Comparison of ENCODE assay signal across 12 mouse cellular contexts in genomic region chr11:120578024-120578693, GRCm38 (mm10). TPM values are rescaled to one million over a fixed set of nuclear protein-coding genes. Genes with fewer than 3 reads are reported as not detected.
DNase-seq lines count a peak whose midpoint lies in the region; ATAC-seq and TF ChIP-seq lines count a peak whose summit lies in the region.
"Had no signal": no experiment of that assay in that cellular context is flagged by ENCODE, and none has a peak within 500 bp of the region (broad histone marks: within the 10 kb centered on the region; RNA-seq: fewer than 3 reads in every experiment).

No protein-coding gene starts in this region.

- peak overlapping the region; percentile 28; the same call in 1 of the 2 replicates for H3K9ac ChIP-seq in hindbrain, embryonic 11.5 days (ENCODE audit: low read depth, low read length)
- H3K9ac ChIP-seq in hindbrain, embryonic 16.5 days (ENCODE audit: low read depth, low read length), result no peak overlapping the region; the same call in 1 of the 2 replicates
- peak overlapping the region; percentile 59 for H3K9ac ChIP-seq in liver, postnatal 0 days (replicated peaks)
- no peak overlapping the region for H3K9ac ChIP-seq in forebrain, embryonic 15.5 days (replicated peaks)

- peaks cover 19% of the 10 kb centered on the region for H3K36me3 ChIP-seq in hindbrain, embryonic 11.5 days (ENCODE audit: control insufficient read depth, insufficient read depth, low read length)
- H3K36me3 ChIP-seq in hindbrain, embryonic 16.5 days (ENCODE audit: control insufficient read depth, insufficient read depth, low read length), result peaks cover 26% of the 10 kb centered on the region
- peaks cover 24% of the 10 kb centered on the region for H3K36me3 ChIP-seq in liver, postnatal 0 days (replicated peaks; ENCODE audit: insufficient read depth, low read length)
- H3K36me3 ChIP-seq in forebrain, embryonic 15.5 days, result peaks cover 25% of the 10 kb centered on the region

- H3K9me3 ChIP-seq in hindbrain, embryonic 11.5 days (ENCODE audit: control insufficient read depth, low read length), result no peaks in the 10 kb centered on the region
- no peaks in the 10 kb centered on the region for H3K9me3 ChIP-seq in hindbrain, embryonic 16.5 days (ENCODE audit: control insufficient read depth, low read length)
- H3K9me3 ChIP-seq in liver, postnatal 0 days (ENCODE audit: low read length), result no peaks in the 10 kb centered on the region
- H3K9me3 ChIP-seq in forebrain, embryonic 15.5 days, result no peaks in the 10 kb centered on the region

- no peak for ATAC-seq in hindbrain, embryonic 11.5 days (ENCODE audit: low FRiP score)
- ATAC-seq in hindbrain, embryonic 16.5 days, result no peak
- no peak for ATAC-seq in liver, postnatal 0 days
- no peak for ATAC-seq in forebrain, embryonic 15.5 days (replicated peaks)
- ATAC-seq: forebrain, embryonic 16.5 days had no signal

- 85% methylated on average over 10 of the region's 10 CpGs for WGBS in hindbrain, embryonic 11.5 days
- WGBS in hindbrain, embryonic 16.5 days, result 86% methylated on average over 10 of the region's 10 CpGs
- WGBS in liver, postnatal 0 days (ENCODE audit: insufficient replicate concordance), result 75% methylated on average over 10 of the region's 10 CpGs
- 93% methylated on average over 10 of the region's 10 CpGs for WGBS in forebrain, embryonic 15.5 days

- no peak for TF ChIP-seq CTCF in liver, postnatal 0 days (IDR thresholded peaks at IDR 0.05; ENCODE audit: low read depth)

- no peak overlapping the region for H3K4me3 ChIP-seq in hindbrain, embryonic 11.5 days (ENCODE audit: low read depth, low read length)
- H3K4me3 ChIP-seq in hindbrain, embryonic 16.5 days (ENCODE audit: low read length), result no peak overlapping the region
- H3K4me3 ChIP-seq in liver, postnatal 0 days (ENCODE audit: low read depth, low read length), result peak overlapping the region; percentile 6; the same call in 1 of the 2 replicates
- H3K4me3 ChIP-seq in forebrain, embryonic 15.5 days, result no peak overlapping the region

- no peak for TF ChIP-seq EP300 in liver, postnatal 0 days (IDR thresholded peaks at IDR 0.05; ENCODE audit: low read depth)

- H3K4me2 ChIP-seq in hindbrain, embryonic 11.5 days (replicated peaks; ENCODE audit: low read depth, low read length), result no peak overlapping the region
- no peak overlapping the region for H3K4me2 ChIP-seq in hindbrain, embryonic 16.5 days (ENCODE audit: low read length)
- peak overlapping the region; percentile 66 for H3K4me2 ChIP-seq in liver, postnatal 0 days (ENCODE audit: low read depth, low read length)
- H3K4me2 ChIP-seq in forebrain, embryonic 15.5 days (replicated peaks), result no peak overlapping the region

- H3K27ac ChIP-seq in hindbrain, embryonic 11.5 days (ENCODE audit: low read depth, low read length), result no peak overlapping the region
- no peak overlapping the region for H3K27ac ChIP-seq in hindbrain, embryonic 16.5 days (ENCODE audit: low read depth, low read length)
- peak overlapping the region; percentile 97 for H3K27ac ChIP-seq in liver, postnatal 0 days (ENCODE audit: low read depth)
- no peak overlapping the region for H3K27ac ChIP-seq in forebrain, embryonic 15.5 days (replicated peaks)

- H3K4me1 ChIP-seq in hindbrain, embryonic 11.5 days (replicated peaks; ENCODE audit: control insufficient read depth, insufficient read depth, low read length), result peaks cover 12% of the 10 kb centered on the region
- peaks cover 29% of the 10 kb centered on the region for H3K4me1 ChIP-seq in hindbrain, embryonic 16.5 days (ENCODE audit: control insufficient read depth, insufficient read depth, low read depth, low read length)
- peaks cover 48% of the 10 kb centered on the region for H3K4me1 ChIP-seq in liver, postnatal 0 days (ENCODE audit: insufficient read depth)
- peaks cover 42% of the 10 kb centered on the region for H3K4me1 ChIP-seq in forebrain, embryonic 15.5 days

- DNase-seq in adrenal gland, adult 8-10 months, result peak; percentile 21
- DNase-seq in adrenal gland, adult 18-20 months (ENCODE audit: low spot score in 2 of 2), result no peak
- DNase-seq in hindbrain, embryonic 11.5 days (ENCODE audit: low spot score), result no peak
- DNase-seq in kidney, adult 8-10 months, result peak; percentile 60
- DNase-seq in liver, postnatal 0 days, result no peak
- DNase-seq in embryo, embryonic 11 days, result no peak
- DNase-seq: heart, postnatal 36 days had no signal

- H3K27me3 ChIP-seq in hindbrain, embryonic 11.5 days (ENCODE audit: control insufficient read depth, insufficient read depth, low read length), result no peaks in the 10 kb centered on the region
- no peaks in the 10 kb centered on the region for H3K27me3 ChIP-seq in hindbrain, embryonic 16.5 days (replicated peaks; ENCODE audit: control insufficient read depth, insufficient read depth, low read length)
- no peaks in the 10 kb centered on the region for H3K27me3 ChIP-seq in liver, postnatal 0 days (ENCODE audit: insufficient read depth, low read length)
- H3K27me3 ChIP-seq in forebrain, embryonic 15.5 days, result no peaks in the 10 kb centered on the region

RNA-seq across cellular contexts. Expression of gene Arhgdia, which starts 3.3 kb away (rescaled TPM):
- 100 to 1,000 TPM; 356 to 389 (median 365) TPM for total RNA-seq in adrenal gland, adult 8-10 months (2022)
- 100 to 1,000 TPM; 326 to 340 TPM for total RNA-seq in adrenal gland, adult 18-20 months (2021)
- polyA plus RNA-seq in hindbrain, embryonic 11.5 days (2014; fragmentation: Nextera tagmentation; extraction: Ambion mirVana), result 576 and 591 TPM in 2 replicates
- polyA plus RNA-seq in hindbrain, embryonic 16.5 days (2015; fragmentation: Nextera tagmentation; extraction: Ambion mirVana), result 501 and 544 TPM in 2 replicates
- polyA plus RNA-seq in liver, postnatal 0 days (2015; fragmentation: Nextera tagmentation; extraction: Ambion mirVana), result 148 and 156 TPM in 2 replicates
- polyA plus RNA-seq in forebrain, embryonic 15.5 days (2015; fragmentation: Nextera tagmentation; extraction: Ambion mirVana), result 464 TPM in 2 replicates

RNA-seq across cellular contexts. Expression of gene P4hb, which starts 5.1 kb away (rescaled TPM):
- 100 to 1,000 TPM; 439 to 580 (median 550) TPM for total RNA-seq in adrenal gland, adult 8-10 months (2022)
- total RNA-seq in adrenal gland, adult 18-20 months (2021), result 100 to 1,000 TPM; 440 to 468 TPM
- 504 and 527 TPM in 2 replicates for polyA plus RNA-seq in hindbrain, embryonic 11.5 days (2014; fragmentation: Nextera tagmentation; extraction: Ambion mirVana)
- 252 and 298 TPM in 2 replicates for polyA plus RNA-seq in hindbrain, embryonic 16.5 days (2015; fragmentation: Nextera tagmentation; extraction: Ambion mirVana)
- 683 and 697 TPM in 2 replicates for polyA plus RNA-seq in liver, postnatal 0 days (2015; fragmentation: Nextera tagmentation; extraction: Ambion mirVana)
- polyA plus RNA-seq in forebrain, embryonic 15.5 days (2015; fragmentation: Nextera tagmentation; extraction: Ambion mirVana), result 234 and 239 TPM in 2 replicates

RNA-seq across cellular contexts. Expression of gene Alyref, which starts 20.0 kb away (rescaled TPM):
- 100 to 1,000 TPM in 1 of 4 experiments, 10 to 100 TPM in 3; 52.1 to 102 (median 72.7) TPM for total RNA-seq in adrenal gland, adult 8-10 months (2022)
- total RNA-seq in adrenal gland, adult 18-20 months (2021), result 10 to 100 TPM; 80.7 to 92.4 TPM
- 686 and 764 TPM in 2 replicates for polyA plus RNA-seq in hindbrain, embryonic 11.5 days (2014; fragmentation: Nextera tagmentation; extraction: Ambion mirVana)
- polyA plus RNA-seq in hindbrain, embryonic 16.5 days (2015; fragmentation: Nextera tagmentation; extraction: Ambion mirVana), result 55.8 and 202 TPM in 2 replicates
- polyA plus RNA-seq in liver, postnatal 0 days (2015; fragmentation: Nextera tagmentation; extraction: Ambion mirVana), result 162 and 168 TPM in 2 replicates
- 372 and 388 TPM in 2 replicates for polyA plus RNA-seq in forebrain, embryonic 15.5 days (2015; fragmentation: Nextera tagmentation; extraction: Ambion mirVana)

RNA-seq across cellular contexts. Expression of gene Anapc11, which starts 20.1 kb away (rescaled TPM):
- total RNA-seq in adrenal gland, adult 8-10 months (2022), result 100 to 1,000 TPM in 2 of 4 experiments, 10 to 100 TPM in 2; 90.3 to 112 (median 98.6) TPM
- total RNA-seq in adrenal gland, adult 18-20 months (2021), result 10 to 100 TPM; 75.5 to 95.4 TPM
- polyA plus RNA-seq in hindbrain, embryonic 11.5 days (2014; fragmentation: Nextera tagmentation; extraction: Ambion mirVana), result 195 TPM in 2 replicates
- polyA plus RNA-seq in hindbrain, embryonic 16.5 days (2015; fragmentation: Nextera tagmentation; extraction: Ambion mirVana), result 194 and 203 TPM in 2 replicates
- polyA plus RNA-seq in liver, postnatal 0 days (2015; fragmentation: Nextera tagmentation; extraction: Ambion mirVana), result 46.1 and 47.5 TPM in 2 replicates
- polyA plus RNA-seq in forebrain, embryonic 15.5 days (2015; fragmentation: Nextera tagmentation; extraction: Ambion mirVana), result 199 and 205 TPM in 2 replicates

RNA-seq across cellular contexts. Expression of gene Ppp1r27, which starts 27.2 kb away (rescaled TPM):
- 1 to 10 TPM in 3 of 4 experiments, under 1 TPM in 1; 0.78 to 2.8 (median 1.2) TPM for total RNA-seq in adrenal gland, adult 8-10 months (2022)
- 1 to 10 TPM in 1 of 2 experiments, under 1 TPM in 1; 0.42 to 1.1 TPM for total RNA-seq in adrenal gland, adult 18-20 months (2021)
- not detected in 2 replicates for polyA plus RNA-seq in hindbrain, embryonic 11.5 days (2014; fragmentation: Nextera tagmentation; extraction: Ambion mirVana)
- 0.64 TPM in 1 of 2 replicates, not detected in the other for polyA plus RNA-seq in hindbrain, embryonic 16.5 days (2015; fragmentation: Nextera tagmentation; extraction: Ambion mirVana)
- polyA plus RNA-seq in liver, postnatal 0 days (2015; fragmentation: Nextera tagmentation; extraction: Ambion mirVana), result 0.19 and 1.5 TPM in 2 replicates
- 0.23 TPM in 1 of 2 replicates, not detected in the other for polyA plus RNA-seq in forebrain, embryonic 15.5 days (2015; fragmentation: Nextera tagmentation; extraction: Ambion mirVana)
- total RNA-seq: left cerebral cortex, adult 8-10 months had no signal
- polyA plus RNA-seq: forebrain, embryonic 16.5 days; spleen, adult 2 months had no signal

Comparison
In these comparisons a context has a peak if more than half of its experiments do, and no peak if none do; other contexts are left out.
1. DNase-seq: peak in adrenal gland, adult 8-10 months (single experiment) and kidney, adult 8-10 months (2 of 2); none in adrenal gland, adult 18-20 months (0 of 2), hindbrain, embryonic 11.5 days (single experiment), liver, postnatal 0 days (single experiment) and embryo, embryonic 11 days (single experiment).
2. H3K9ac ChIP-seq: peak in hindbrain, embryonic 11.5 days (single experiment) and liver, postnatal 0 days (single experiment); none in hindbrain, embryonic 16.5 days (single experiment) and forebrain, embryonic 15.5 days (single experiment).